Mouse (Mus musculus) adipocyte (in vitro differentiated cells): ENCODE measurements around the gene Agap1.
A peak's percentile ranks its signal among the peaks of the same experiment; 100 is the strongest.

Experiments used
- DNase-seq: peaks from one replicate; pipeline ENCODE4 v3.0.0-alpha.2; 2016; ENCODE audit warnings: low spot score

Gene Agap1

DNA sequence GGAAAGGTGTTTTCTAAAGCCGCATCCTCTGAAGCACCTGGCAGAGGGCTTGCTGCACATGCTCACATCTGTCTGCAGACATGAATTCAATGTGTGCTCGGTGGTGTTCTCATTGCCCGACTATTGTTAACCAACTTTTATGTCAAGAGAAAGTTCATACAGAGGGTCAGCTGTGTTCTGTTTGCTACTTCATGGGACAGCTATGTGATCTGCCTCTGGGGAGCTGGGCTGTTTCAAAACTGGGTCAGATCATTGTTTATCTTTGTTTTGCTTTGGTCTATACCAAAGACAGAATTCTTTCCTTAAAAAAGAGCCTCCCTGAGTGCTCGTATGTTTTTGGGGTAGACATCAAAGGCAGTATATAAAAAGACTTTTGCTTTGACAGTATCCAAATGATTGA, 89.5 kb downstream of the Agap1 start:
- peak; percentile 24 for DNase-seq

DNA sequence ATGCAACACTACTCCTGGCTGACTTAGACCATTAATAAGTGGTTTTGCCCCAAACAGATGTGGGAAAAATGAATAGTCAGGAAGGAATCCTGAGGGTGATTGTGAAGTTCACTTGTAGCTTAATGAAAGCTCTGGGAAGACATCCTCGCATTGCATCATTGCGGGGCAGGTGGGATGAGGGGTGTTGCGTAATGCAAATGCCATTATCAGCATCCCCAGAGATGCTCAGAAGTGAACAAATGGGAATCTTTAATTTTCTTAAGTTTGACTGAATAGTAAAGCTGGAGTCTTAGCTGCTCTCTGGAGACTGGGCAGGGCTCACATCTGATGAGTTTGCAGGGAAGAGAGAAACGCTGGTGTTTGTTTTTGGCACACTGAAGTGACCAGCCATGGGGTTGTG, 90.5 kb downstream of the Agap1 start:
- DNase-seq: no peak

DNA sequence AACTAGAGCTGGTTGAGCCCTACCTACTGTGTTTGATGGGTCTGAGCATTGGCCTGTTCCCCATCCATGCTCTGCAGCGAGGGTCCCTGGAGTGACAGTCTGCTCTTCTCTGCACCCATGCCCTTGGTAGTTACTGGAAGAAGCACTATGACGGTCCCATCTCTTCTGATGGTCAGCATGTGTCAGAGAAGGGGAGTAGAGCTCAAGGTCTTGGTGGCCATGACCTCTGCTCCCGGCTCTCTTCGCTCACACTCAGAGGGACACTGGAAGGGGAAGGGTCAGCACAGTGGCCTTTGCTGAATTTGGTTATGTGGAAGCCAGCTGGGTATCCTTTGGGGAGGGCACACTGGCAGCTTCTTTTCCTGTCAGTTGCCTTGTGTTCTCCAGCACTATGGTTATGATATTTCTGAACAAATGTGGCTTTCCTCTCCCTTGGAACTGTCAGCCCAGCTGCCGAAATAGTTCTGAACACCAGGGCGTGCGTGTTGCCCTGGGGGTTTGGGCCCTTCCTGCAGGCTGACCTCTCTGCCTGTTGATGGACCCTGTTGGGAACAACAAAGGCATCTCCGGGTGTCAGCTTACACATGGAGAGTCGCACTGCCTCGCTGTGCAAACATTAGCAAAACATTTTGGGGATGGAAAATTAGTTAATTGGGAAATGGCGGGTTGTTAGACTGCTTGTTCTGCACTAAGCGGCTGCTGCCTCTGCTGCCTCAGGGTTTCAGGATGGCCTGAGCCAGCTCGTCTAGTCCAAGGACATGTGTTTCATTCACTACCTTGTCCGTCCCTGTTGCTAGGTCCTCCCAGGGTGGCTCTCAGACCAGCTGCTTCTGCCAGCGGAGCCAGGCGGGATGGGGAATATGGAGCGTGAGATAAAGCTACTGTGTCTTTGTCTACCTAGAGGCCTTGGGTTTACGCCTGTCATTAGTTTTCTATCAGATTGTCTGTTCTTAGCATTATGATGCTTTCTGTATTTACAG, 93.2 kb downstream of the Agap1 start:
- DNase-seq: no peak

DNA sequence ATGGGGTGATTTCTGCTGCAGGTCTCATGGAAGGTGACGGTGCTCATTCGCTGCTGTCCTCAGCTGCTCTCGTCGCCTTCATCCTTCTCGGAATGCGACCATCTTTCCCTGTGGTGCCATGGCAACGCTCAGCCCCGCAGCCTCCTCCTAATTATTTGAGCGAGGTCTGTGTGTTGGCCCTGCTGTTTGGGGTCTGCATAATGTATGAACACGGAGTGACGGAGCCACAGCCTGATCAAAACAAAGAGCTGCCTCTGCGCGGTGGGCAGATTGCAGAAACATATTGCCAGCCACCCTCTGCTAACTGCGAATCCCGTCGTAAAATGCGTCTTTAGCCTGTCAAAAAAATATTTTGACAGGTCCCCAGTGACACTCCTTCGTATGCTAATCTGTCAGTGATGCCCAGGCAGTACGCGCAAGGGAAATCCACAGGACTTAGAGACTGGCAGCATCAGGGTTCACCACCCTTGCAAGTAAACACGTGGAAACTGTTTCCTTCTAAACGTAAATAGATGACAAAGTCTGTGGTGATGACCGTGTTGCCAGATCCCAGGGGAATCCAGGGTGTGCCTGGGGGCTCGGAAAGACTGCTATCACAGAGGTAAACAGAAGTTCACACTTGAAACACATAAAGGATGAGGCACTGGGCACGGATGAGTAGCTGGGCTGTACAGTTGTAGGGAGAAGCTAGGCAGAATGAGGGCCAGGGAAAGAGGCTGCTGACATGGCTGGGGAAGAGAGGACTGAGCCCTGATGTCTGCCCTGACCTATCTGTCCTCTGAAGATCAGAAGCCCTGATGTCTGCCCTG, 95.7 kb downstream of the Agap1 start:
- DNase-seq: no peak

DNA sequence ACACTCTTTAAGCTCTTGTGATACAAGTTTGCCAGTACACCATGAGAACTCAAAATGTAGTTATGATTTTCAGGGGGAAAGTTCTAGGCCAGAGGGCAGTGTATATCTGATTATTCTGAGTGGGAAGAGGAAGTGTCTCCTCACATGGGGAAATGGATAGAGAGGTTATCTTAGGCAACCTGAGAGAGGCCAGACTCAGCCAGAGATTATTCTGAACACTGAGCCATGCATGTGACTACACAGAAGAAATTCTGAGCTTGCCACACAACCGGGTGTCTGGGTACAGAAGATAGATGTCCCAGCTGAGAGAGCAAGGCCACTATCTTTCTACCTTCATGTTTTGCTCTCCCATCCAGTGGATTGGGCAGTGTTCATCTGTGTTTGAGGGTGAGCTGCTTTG, 97.9 kb downstream of the Agap1 start:
- no peak for DNase-seq

DNA sequence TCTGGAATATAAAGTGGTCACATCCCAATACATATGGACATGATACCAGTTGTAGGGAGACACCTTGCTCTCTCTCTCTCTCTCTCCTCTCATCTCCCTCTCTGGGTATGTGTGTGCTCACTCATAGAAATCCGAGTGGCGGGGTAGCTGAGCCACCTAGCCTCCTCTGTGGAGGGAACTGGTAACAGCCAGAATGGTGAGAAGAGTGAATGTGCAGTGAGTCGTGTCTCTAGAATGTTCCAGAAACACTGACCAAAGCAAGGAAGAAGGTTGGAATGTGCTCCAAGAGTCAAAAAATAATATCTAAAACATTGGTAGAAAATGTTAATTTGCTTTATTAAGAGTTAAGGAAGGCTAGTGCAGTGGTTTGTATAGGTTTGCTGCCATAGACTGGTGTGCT, 99.2 kb downstream of the Agap1 start:
- no peak for DNase-seq

DNA sequence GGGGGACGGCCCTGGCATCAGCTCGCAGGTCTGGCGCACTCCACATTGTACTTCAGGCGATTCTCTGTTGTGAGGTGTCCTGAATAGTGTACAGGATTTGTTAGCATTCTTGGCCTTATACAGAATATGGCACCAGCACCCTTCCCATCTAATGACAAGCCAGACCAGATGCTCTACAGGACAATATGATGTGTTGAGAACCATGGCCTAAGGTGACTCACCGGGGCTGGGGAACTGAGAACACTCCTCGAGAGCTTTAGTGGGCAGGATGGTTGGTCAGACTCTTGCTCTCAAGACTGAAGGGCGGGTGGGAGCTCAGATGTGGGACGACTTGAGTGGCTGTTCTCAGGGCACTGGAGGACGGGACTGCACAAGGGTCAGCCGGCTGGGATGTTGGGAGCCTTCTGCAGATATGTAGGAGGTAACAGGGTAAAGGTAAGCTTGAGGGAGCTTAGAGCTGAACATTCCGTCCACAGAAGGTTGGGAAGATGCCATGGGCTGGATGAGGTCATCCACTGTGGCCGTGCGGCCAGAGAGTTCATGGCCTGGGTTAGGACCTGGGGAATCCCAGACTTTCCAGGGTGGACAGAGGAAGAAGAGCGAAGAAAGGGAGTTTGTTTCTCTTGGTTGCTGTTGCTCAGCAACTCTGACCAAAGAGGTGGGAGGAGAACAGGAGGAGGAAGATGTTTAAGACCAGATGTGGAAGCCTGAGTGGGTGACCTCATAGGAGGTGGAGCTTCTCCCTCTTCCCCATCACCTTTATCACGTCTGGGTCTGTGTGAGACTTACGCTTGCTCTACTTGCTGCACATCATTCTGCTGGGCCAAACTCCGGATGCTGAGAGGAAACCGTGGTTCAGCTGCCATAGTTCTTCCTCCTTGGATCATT, 100.6 kb downstream of the Agap1 start:
- DNase-seq: peak; percentile 75

DNA sequence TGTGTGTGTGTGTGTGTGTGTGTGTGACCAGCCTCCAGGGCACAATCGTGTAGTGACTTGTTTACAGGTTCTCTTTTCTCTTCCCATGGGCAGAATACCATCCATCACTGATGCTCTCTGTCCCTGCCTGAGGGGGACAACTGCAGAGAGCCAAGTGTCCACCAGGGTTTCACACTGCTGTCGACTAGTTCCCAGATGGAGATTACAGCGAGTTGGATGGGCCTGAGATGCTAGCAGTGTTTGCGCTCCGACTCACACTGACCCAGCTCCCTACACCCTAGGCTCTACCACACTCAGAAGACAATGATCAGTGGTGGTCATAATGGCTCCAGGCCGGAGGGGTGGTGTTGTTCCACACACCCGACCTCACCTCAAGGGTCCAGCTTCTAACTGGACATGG, 101.4 kb downstream of the Agap1 start:
- no peak for DNase-seq

DNA sequence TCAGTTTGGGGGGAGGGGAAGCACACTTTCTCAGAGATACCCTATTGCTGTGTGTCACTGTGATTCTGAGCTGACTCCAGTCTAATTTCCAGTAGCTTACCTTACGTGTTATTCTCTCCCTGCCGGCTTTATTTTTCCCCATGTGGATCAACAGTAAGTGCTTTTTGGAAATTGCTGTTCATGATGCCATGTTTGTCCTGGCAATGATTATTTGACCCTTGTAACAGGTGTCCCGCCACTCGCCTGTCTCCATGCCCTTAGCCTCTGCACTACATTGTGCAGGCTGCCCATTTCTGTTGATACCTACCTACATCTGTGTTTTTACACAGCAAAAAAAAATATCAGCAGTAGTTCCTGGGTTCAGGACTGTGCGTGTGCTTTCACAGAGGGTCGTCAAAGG, 102.8 kb downstream of the Agap1 start:
- DNase-seq: no peak

DNA sequence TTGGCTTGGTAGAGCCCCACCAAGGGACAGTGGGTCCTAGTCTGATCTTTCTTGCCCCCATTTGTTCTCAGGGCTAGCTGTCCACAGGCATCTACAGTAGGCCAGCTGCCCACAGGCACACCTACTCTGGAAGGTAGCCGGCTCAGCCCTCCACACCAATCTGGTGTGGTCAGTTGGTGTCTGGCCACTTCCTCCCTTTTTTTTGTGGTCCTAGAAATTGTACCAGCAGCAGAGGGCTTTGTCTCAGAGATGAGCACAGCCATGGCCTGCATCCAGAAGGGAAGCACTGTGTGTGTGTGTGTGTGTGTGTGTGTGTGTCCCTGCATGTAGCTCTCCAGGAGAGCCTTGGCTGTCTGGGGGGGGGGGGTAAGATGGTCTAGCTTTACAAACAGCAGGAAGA, 103.5 kb downstream of the Agap1 start:
- DNase-seq: no peak

DNA sequence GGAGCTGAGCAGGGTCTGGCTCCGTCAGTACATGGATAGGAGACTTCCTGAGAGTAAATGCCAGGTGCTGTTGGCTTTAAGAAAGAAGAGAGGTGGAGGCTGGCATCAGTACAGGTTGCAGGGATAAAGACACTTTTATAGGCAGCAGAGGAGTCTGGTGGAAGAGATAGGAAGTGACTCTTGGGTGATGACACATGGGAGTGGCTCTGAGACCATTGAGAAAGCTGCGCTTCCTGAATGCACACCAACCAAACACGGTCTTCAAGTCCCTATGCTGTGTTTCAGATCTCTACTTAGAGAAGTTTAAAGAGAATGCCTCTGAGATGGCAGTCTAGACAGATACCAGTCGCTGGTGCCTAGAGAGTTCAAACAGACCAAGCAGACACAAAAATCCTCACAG, 108.8 kb downstream of the Agap1 start:
- no peak for DNase-seq

DNA sequence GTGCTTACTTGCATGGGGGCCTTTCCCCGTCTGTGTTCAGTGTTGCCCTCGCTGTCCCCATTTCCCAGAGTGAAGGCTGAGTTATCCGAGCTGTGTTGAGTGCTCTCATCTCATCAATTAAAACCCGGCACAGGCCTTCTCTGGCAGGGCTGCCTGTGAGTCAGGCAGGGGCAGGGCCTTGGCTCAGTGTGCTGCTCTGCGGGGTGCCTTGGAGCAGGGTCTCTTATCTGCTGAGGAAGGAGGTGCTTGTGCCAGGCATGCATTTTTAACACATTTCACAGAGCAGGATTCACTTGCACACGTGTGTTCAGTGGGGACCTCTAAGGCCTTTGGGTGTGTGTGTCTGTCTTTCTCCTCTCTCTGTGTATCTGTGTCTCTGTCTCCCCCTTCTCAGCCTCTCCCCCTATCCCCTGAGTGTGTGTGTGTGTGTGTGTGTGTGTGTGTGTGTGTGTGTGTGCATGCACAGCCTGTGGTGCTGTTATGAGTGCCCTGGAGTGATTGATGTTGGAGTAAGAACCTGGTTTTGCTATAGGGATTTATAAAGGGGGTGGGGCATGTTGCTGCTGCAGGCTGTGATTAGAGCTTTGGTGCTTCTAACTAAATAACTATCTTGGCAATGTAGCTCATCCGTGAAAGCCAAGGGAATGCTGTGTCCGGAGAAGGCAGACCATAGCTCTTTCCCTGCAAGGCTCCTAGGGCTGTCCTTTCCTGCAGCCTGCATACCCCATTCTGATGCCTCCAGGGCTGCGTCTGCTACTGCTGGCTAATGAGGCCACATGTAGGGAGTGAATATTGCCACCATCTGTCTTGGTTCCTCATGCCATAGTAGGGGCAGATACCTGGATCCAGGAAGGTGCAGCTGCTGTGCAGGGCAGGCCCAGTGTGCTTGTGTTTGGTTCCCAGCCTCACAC, 112.2 kb downstream of the Agap1 start:
- no peak for DNase-seq

DNA sequence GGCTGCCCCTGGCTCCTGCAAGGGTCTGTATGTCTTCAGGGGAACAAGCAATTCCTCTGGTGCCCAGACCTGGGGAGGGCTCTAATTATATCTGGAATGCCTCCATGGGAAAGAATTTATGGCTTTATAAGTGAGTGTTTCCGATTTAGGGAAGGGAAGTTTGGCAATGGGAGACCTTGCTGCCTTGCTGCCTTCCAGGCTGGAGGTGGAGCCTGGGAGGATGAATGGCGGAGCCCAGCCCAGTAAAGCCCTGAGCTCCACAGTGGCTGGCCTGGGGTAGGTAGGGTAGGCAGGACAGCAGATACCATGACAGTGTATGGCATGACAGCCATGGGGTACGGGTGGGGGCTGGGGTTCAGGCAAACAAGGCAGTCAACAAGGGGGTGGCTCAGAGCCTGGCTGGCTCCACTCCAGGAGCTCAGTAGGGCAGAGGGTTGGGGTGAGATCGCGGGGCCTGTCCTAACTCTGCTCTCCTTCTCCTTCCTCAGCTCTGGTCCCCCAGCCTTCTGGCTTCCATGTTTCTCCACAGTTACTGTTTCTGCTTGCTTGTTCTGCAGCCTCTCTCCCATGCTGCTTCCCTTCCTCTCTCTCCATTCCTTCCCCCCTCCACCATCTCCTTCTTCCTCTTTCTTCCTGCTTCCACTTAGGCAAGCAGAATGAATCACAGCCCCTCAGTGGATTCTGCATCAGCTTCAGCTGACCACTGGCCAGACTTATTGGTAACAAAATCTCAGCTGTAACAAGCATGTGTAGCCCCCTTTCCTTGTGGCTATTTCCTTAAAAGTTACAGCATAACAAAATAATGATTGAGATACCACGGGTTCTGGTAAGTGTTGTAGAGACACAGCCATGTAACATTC, 114.2 kb downstream of the Agap1 start:
- DNase-seq: peak; percentile 68

DNA sequence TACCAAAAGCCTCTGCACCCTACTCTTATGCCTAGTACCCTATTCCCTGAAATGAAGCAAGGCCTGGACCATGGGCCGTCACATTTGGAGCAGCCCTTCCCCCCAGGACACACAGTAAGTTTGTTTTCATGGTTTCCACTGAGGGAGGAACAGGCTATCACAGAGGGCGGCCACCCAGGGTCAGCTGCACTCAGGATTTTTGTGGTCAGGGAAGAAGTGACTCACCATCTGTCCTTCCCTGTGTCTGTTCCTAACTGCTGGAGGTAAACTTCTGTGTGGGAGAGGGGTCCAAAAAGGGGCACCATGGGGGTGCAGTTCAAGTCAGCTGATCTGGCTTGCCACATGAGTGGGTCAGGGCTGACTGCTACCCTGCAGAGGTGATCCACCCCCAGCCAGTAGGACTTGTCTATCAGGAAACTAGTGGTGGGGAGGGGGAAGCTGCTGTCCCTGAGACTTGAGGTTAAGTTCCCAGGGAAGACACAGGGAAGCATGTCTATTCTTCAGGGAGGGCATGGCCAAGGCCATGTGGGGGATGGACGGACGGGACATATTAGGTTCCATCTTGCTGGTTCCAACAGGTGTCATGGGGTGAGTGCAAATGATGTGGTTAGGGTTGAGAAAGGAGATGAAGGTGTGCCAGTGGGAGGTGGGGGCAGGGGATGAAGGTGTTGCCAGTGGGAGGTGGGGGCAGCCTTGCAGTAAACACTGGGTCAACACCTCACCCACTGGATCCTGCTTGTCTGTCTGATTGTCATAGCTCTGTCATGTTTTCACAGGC, 116.1 kb downstream of the Agap1 start:
- peak; percentile 39 for DNase-seq

DNA sequence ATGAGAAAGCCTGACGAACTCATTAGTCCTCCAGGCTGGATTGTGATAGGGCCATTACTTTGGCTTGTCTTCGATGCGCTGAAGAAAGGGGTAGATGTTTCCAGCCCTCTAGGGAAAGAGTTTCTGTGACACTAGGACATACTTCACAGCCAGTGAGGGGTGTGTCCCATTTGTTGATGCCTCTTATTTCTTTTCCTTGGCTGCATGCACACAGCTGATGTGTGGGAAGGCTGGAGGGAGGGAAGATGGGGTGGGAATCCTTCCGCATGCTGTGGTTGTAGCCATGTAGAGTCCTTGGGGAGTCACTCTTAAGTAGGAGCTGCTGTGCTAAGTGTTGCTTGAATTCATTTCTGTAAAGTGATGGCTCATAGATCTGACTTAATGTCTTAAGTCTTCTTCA, 118.9 kb downstream of the Agap1 start:
- DNase-seq: no peak

DNA sequence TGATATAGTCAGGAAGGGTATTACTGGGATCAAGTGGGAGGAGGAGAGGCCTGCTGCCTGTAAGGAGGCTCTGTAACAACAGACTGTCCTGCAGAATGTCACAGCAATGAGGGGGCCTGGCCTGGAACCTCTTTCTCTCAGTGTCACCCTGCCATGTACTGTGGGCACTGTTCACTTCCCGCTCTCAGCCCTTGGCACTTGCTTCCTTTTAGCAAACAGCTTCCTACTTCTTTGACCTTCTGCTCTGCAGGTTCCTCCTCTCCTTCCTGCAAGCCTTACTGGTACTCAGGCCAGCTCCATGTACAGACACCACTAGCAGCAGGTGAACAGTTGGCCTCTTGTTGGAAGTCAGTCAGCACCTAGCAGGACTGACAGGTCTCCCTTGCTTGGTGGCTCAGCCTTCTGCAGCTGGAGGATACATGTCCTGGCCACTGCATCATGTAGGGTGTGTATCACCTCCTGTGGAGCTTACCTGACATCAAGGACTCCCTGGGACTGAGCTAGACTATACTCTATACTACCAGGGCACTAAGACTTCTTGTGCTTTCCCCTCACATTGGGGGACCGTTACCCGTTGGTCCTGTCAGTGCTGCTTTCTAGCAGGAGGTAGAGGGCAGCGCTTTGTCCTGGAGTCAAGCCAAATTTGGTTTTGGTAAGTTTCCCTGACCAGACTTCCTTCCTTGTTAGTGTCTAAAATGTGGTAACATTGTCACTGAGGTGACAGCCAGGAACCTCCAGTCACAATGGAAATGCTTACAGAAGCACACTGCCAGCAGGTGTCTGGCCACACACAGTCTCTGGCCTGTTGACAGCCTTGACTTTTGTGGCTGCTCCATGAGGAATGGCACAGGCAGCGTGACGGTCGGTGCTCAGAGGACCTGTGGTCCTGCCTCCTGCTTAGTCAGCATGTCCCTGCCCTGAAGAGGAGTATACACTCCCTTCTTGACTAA, 120.6 kb downstream of the Agap1 start:
- no peak for DNase-seq

DNA sequence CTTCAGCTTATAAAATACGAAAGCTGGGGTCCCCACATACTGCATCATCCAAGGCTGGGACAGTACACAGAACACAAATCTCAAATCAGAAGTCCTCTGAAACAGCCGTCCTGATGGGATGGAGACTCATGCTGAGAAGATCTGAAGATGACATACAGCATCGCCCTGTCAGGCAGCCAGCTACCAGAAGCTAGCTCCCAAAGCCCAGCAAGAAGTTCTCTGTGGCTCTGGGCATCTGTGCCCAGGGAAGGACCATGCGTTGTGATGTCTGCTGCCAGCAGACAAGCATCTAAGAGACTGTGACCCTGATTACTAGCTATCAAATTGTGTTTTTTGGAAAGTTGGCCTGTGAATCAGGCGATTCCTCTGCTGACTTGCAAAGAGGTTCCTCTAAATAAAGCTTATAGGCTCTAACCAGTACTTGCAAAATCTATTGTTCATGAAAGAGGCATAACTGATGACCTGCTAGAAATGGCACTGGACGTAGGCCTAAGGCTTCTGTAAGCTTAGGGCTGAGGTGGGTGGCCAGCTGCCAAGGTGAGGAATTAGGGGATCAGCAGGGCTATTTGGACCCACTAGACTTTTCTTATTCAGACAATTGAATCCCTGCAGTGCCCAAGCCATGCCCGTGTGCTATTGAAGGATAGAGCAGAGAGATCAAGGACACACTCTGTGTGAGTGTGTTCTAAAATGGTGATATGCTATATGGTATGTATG, 121.7 kb downstream of the Agap1 start:
- DNase-seq: no peak
